Mouse (Mus musculus): ENCODE data around the gene Slc27a4. TPM values are rescaled to one million over a fixed set of nuclear protein-coding genes. Genes with fewer than 3 reads are reported as not detected.

Gene Slc27a4
- total and polyA plus RNA-seq, 2 experiments from 2014 or later: 8.4 to 28.2 TPM

- Histone ChIP-seq H3K4me3 (ENCODE audit: low read depth, low read length) (no peak overlapping the region), H3K36me3 (replicated peaks; ENCODE audit: control insufficient read depth, insufficient read depth, low read length) (no peaks in the 10 kb centered on the region), H3K27me3 (ENCODE audit: control insufficient read depth, insufficient read depth, low read length) (no peaks in the 10 kb centered on the region), H3K9ac (replicated peaks; ENCODE audit: low read depth, low read length) (no peak overlapping the region), H3K4me1 (ENCODE audit: control insufficient read depth, insufficient read depth) (no peaks in the 10 kb centered on the region), H3K9me3 (replicated peaks; ENCODE audit: control insufficient read depth, low read length) (no peaks in the 10 kb centered on the region), H3K4me2 (ENCODE audit: low read depth, low read length) (no peak overlapping the region), H3K27ac (ENCODE audit: low read depth) (no peak overlapping the region)
- ATAC-seq (ENCODE audit: insufficient read depth, low read depth): no peak
- DNase-seq (ENCODE audit: low spot score): peak; percentile 30
- WGBS: 7% methylated on average over 5 of the region's 5 CpGs
- peak; percentile 60 for TF ChIP-seq CTCF (IDR thresholded peaks at IDR 0.05; ENCODE audit: low read depth)
- TF ChIP-seq EP300 (IDR thresholded peaks at IDR 0.05; ENCODE audit: low read depth): no peak
Observed at GRCm38 (mm10) chr2:29858748-29859473, 56.5 kb downstream of the Slc27a4 start.

DNA sequence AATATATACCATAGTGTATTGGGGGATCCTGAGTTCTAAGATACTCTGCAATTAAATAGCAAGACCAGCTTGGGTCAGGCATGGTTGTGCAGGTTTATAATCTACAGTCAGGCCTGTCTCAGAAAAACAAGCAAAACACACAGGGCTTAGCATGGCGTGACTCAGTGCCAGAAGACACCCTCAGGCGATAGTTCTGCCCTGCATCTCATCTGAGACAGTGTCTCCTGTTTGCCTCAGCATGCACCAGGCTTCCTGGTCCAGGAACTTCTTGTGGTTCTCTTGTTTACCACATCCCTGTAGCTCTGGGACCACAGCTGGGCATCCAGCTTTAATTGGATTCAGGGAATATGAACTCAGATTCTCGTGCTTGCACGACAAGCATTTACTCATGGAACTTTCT is 62.7 kb downstream of the Slc27a4 start:
- H3K36me3 ChIP-seq (replicated peaks; ENCODE audit: control insufficient read depth, insufficient read depth, low read length): no peaks in the 10 kb centered on the region
- DNase-seq (ENCODE audit: low spot score) (no peak), ATAC-seq (ENCODE audit: insufficient read depth, low read depth) (no peak)
- no peaks in the 10 kb centered on the region for H3K9me3 ChIP-seq (replicated peaks; ENCODE audit: control insufficient read depth, low read length)
- H3K27ac ChIP-seq (ENCODE audit: low read depth): no peak overlapping the region
- no peak overlapping the region for H3K4me2 ChIP-seq (ENCODE audit: low read depth, low read length)
- WGBS: 70% methylated on average over 4 of the region's 4 CpGs
- no peak overlapping the region for H3K9ac ChIP-seq (replicated peaks; ENCODE audit: low read depth, low read length)
- no peaks in the 10 kb centered on the region for H3K27me3 ChIP-seq (ENCODE audit: control insufficient read depth, insufficient read depth, low read length)
- H3K4me1 ChIP-seq (ENCODE audit: control insufficient read depth, insufficient read depth): peaks cover 5% of the 10 kb centered on the region; the same call in 1 of the 2 replicates
- no peak overlapping the region for H3K4me3 ChIP-seq (ENCODE audit: low read depth, low read length)
- no peak for TF ChIP-seq EP300 (IDR thresholded peaks at IDR 0.05; ENCODE audit: low read depth)
- TF ChIP-seq CTCF (IDR thresholded peaks at IDR 0.05; ENCODE audit: low read depth): no peak

Small RNAs within 50 kb of the gene (microRNA-seq; reads per million reads assigned to microRNA genes)
- gene Mir219a-2 (not detected), gene Mir219b (not detected)

Other genes with a start within 250 kb of the Slc27a4 start
- 47.6 and 64.0 TPM in 2 replicates for gene Rapgef1, start 182.9 kb upstream of the Slc27a4 start, total RNA-seq (2014; rRNA removed; ENCODE audit: low replicate concordance)
- 6.7 and 9.0 TPM in 2 replicates for gene Rapgef1, start 182.9 kb upstream of the Slc27a4 start, polyA plus RNA-seq (2015; fragmentation: Nextera tagmentation; extraction: Ambion mirVana)
- gene Gm13420, start 50.9 kb upstream of the Slc27a4 start, total RNA-seq (2014; rRNA removed; ENCODE audit: low replicate concordance): not detected in 2 replicates
- gene Gm13420, start 50.9 kb upstream of the Slc27a4 start, polyA plus RNA-seq (2015; fragmentation: Nextera tagmentation; extraction: Ambion mirVana): not detected in 2 replicates
- not detected in 2 replicates for gene Gm13547, start 43.3 kb upstream of the Slc27a4 start, total RNA-seq (2014; rRNA removed; ENCODE audit: low replicate concordance)
- not detected in 2 replicates for gene Gm13547, start 43.3 kb upstream of the Slc27a4 start, polyA plus RNA-seq (2015; fragmentation: Nextera tagmentation; extraction: Ambion mirVana)
- 23.5 and 56.9 TPM in 2 replicates for gene Coq4, start 15.1 kb upstream of the Slc27a4 start, total RNA-seq (2014; rRNA removed; ENCODE audit: low replicate concordance)
- gene Coq4, start 15.1 kb upstream of the Slc27a4 start, polyA plus RNA-seq (2015; fragmentation: Nextera tagmentation; extraction: Ambion mirVana): 16.2 and 16.3 TPM in 2 replicates
- 26.9 and 42.6 TPM in 2 replicates for gene Trub2, start 14.1 kb upstream of the Slc27a4 start, total RNA-seq (2014; rRNA removed; ENCODE audit: low replicate concordance)
- gene Trub2, start 14.1 kb upstream of the Slc27a4 start, polyA plus RNA-seq (2015; fragmentation: Nextera tagmentation; extraction: Ambion mirVana): 16.7 and 20.2 TPM in 2 replicates
- gene Urm1, start 17.4 kb downstream of the Slc27a4 start, total RNA-seq (2014; rRNA removed; ENCODE audit: low replicate concordance): 27.9 and 30.0 TPM in 2 replicates
- 14.2 and 14.5 TPM in 2 replicates for gene Urm1, start 17.4 kb downstream of the Slc27a4 start, polyA plus RNA-seq (2015; fragmentation: Nextera tagmentation; extraction: Ambion mirVana)
- 11.7 and 24.0 TPM in 2 replicates for gene Cercam, start 66.5 kb downstream of the Slc27a4 start, total RNA-seq (2014; rRNA removed; ENCODE audit: low replicate concordance)
- 7.9 and 8.8 TPM in 2 replicates for gene Cercam, start 66.5 kb downstream of the Slc27a4 start, polyA plus RNA-seq (2015; fragmentation: Nextera tagmentation; extraction: Ambion mirVana)
- 32.3 and 35.1 TPM in 2 replicates for gene Odf2, start 86.6 kb downstream of the Slc27a4 start, total RNA-seq (2014; rRNA removed; ENCODE audit: low replicate concordance)
- 22.5 and 28.6 TPM in 2 replicates for gene Odf2, start 86.6 kb downstream of the Slc27a4 start, polyA plus RNA-seq (2015; fragmentation: Nextera tagmentation; extraction: Ambion mirVana)
- 14.7 and 21.4 TPM in 2 replicates for gene Gle1, start 132.8 kb downstream of the Slc27a4 start, total RNA-seq (2014; rRNA removed; ENCODE audit: low replicate concordance)
- 22.8 and 23.0 TPM in 2 replicates for gene Gle1, start 132.8 kb downstream of the Slc27a4 start, polyA plus RNA-seq (2015; fragmentation: Nextera tagmentation; extraction: Ambion mirVana)
- 245 and 266 TPM in 2 replicates for gene Sptan1, start 162.9 kb downstream of the Slc27a4 start, total RNA-seq (2014; rRNA removed; ENCODE audit: low replicate concordance)
- gene Sptan1, start 162.9 kb downstream of the Slc27a4 start, polyA plus RNA-seq (2015; fragmentation: Nextera tagmentation; extraction: Ambion mirVana): 66.4 and 79.3 TPM in 2 replicates
- gene Wdr34, start 246.2 kb downstream of the Slc27a4 start, total RNA-seq (2014; rRNA removed; ENCODE audit: low replicate concordance): 26.2 and 30.1 TPM in 2 replicates
- gene Wdr34, start 246.2 kb downstream of the Slc27a4 start, polyA plus RNA-seq (2015; fragmentation: Nextera tagmentation; extraction: Ambion mirVana): 17.3 and 17.6 TPM in 2 replicates

Data from heart, postnatal 0 days (tissue).